Mouse (Mus musculus) intestine, embryonic 14.5 days (tissue): ENCODE results near the gene Chd8. TPM values are rescaled to one million over a fixed set of nuclear protein-coding genes. Genes with fewer than 3 reads are reported as not detected.

Experiments
- ATAC-seq: fragments of 200-750 bp; cut with Nextera tagmentation; replicated peaks from 2 replicates; pipeline ENCODE4 v1.8.0; 2017; ENCODE audit warnings: low read depth, moderate number of reproducible peaks, moderate TSS enrichment, moderate library complexity; ENCODE audit not compliant: low FRiP score, low TSS enrichment
- DNase-seq: peaks from one replicate; pipeline ENCODE4 v3.0.0-alpha.2; 2018; ENCODE audit warnings: low spot score
- H3K27ac ChIP-seq: fragments of 300-500 bp; sonication (generic); 2 replicates; pipeline ENCODE4 v1.5.1; 2014; ENCODE audit warnings: low read depth, mild to moderate bottlenecking, control low read depth
- H3K27me3 ChIP-seq: fragments of 300-500 bp; sonication (generic); replicated peaks from 2 replicates; pipeline ENCODE4 v1.6.1; 2014; ENCODE audit warnings: low read length, control low read depth; ENCODE audit not compliant: control insufficient read depth, insufficient read depth
- H3K36me3 ChIP-seq: fragments of 300-500 bp; sonication (generic); 2 replicates; pipeline ENCODE4 v1.6.1; 2014; ENCODE audit warnings: low read length, control low read depth; ENCODE audit not compliant: control insufficient read depth, insufficient read depth
- H3K4me1 ChIP-seq: fragments of 300-500 bp; sonication (generic); replicated peaks from 2 replicates; pipeline ENCODE4 v1.6.1; 2014; ENCODE audit warnings: low read length, control low read depth, mixed read lengths; ENCODE audit not compliant: control insufficient read depth, insufficient read depth
- H3K4me2 ChIP-seq: fragments of 300-500 bp; sonication (generic); 2 replicates; pipeline ENCODE4 v1.6.1; 2014; ENCODE audit warnings: low read length
- H3K4me3 ChIP-seq: fragments of 300-500 bp; sonication (generic); 2 replicates; pipeline ENCODE4 v1.5.1; 2014; ENCODE audit warnings: low read depth, low read length, control low read depth, mixed read lengths
- H3K9ac ChIP-seq: fragments of 300-500 bp; sonication (generic); 2 replicates; pipeline ENCODE4 v1.6.1; 2014; ENCODE audit warnings: mild to moderate bottlenecking, low read length
- H3K9me3 ChIP-seq: fragments of 300-500 bp; sonication (generic); 2 replicates; pipeline ENCODE4 v1.6.1; 2016; ENCODE audit warnings: low read length, control low read depth; ENCODE audit not compliant: control insufficient read depth
- WGBS: fragments of 180-500 bp; shearing (Covaris S2); extraction: QIAGEN DNeasy Blood & Tissue Kit; methylation state at CpG from one replicate; pipeline ENCODE4 v1.1.7; 2014; 5-methylcytosine and 5-hydroxymethylcytosine counted together
- polyA plus RNA-seq: library from polyadenylated mRNA; unstranded; fragments of >200 nt; fragmentation: Nextera tagmentation; extraction: Ambion mirVana; gene quantifications from 2 replicates; pipeline ENCODE4 v1.2.1, GENCODE M21; 2014

The Chd8 gene
- polyA plus RNA-seq, 1 experiment from 2014 or later = 47.4 TPM

DNA sequence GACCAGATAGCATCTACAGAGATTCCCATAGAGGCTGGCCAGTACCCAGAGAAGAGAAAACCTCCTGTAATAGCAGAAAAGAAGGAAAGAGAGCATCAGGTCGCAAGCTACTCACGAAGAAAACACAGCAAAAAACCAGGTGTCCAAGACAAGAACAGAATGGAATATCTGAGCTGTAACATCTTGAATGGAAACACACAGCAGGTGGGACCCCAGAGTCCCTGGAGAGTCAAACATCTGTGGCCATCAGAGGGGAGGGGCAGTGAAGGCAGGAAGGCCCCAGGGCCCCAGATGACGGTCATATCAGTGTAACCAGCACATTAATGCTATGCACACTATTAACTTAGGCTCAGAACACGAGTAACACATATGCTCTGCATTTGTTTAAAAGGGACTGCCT lies 107.7 kb downstream of the Chd8 start:
- no peak overlapping the region for H3K4me3 ChIP-seq
- ATAC-seq (no peak), DNase-seq (no peak)
- H3K36me3 ChIP-seq = no peaks in the 10 kb centered on the region
- no peaks in the 10 kb centered on the region for H3K4me1 ChIP-seq
- no peak overlapping the region for H3K4me2 ChIP-seq
- H3K27me3 ChIP-seq = no peaks in the 10 kb centered on the region
- H3K9ac ChIP-seq = no peak overlapping the region
- 67% methylated on average over 4 of the region's 4 CpGs for WGBS
- no peak overlapping the region for H3K27ac ChIP-seq
- H3K9me3 ChIP-seq = no peaks in the 10 kb centered on the region

Other genes starting within 250 kb of the Chd8 start
- 6.8 and 8.5 TPM in 2 replicates for gene Tmem253, start 242.1 kb downstream of the Chd8 start, polyA plus RNA-seq
- 31.9 and 34.0 TPM in 2 replicates for gene Zfp219, start 237.0 kb downstream of the Chd8 start, polyA plus RNA-seq
- not detected in 2 replicates for gene Olfr221, start 215.3 kb downstream of the Chd8 start, polyA plus RNA-seq
- 530 and 607 TPM in 2 replicates for gene Hnrnpc, start 153.8 kb downstream of the Chd8 start, polyA plus RNA-seq
- gene Rpgrip1, start 147.1 kb downstream of the Chd8 start, polyA plus RNA-seq = 76.9 and 83.0 TPM in 2 replicates
- 68.9 and 73.5 TPM in 2 replicates for gene Supt16, start 60.4 kb downstream of the Chd8 start, polyA plus RNA-seq
- 34.3 and 44.9 TPM in 2 replicates for gene Tox4, start 21.4 kb upstream of the Chd8 start, polyA plus RNA-seq
- 21.0 and 22.1 TPM in 2 replicates for gene Rab2b, start 21.8 kb upstream of the Chd8 start, polyA plus RNA-seq
- 37.0 and 43.5 TPM in 2 replicates for gene Mettl3, start 47.3 kb upstream of the Chd8 start, polyA plus RNA-seq
- 15.2 and 16.2 TPM in 2 replicates for gene Sall2, start 71.0 kb upstream of the Chd8 start, polyA plus RNA-seq
- gene Olfr1513, start 98.6 kb upstream of the Chd8 start, polyA plus RNA-seq = not detected in 2 replicates
- not detected in 2 replicates for gene Olfr1512, start 121.4 kb upstream of the Chd8 start, polyA plus RNA-seq
- not detected in 2 replicates for gene Olfr1511, start 139.6 kb upstream of the Chd8 start, polyA plus RNA-seq
- gene Olfr1510, start 156.6 kb upstream of the Chd8 start, polyA plus RNA-seq = not detected in 2 replicates
- not detected in 2 replicates for gene Olfr1509, start 185.2 kb upstream of the Chd8 start, polyA plus RNA-seq
- gene Olfr1508, start 209.7 kb upstream of the Chd8 start, polyA plus RNA-seq = not detected in 2 replicates
- not detected in 2 replicates for gene Olfr1507, start 238.0 kb upstream of the Chd8 start, polyA plus RNA-seq